Mouse (Mus musculus) cerebellum, adult 2 months (tissue): Measurements from ENCODE around the gene Zfp113.

Source experiments
- CTCF ChIP-seq: fragments of 200-500 bp; IDR thresholded peaks from 2 replicates; pipeline ENCODE4 v1.5.1; 2011; ENCODE audit warnings: low read depth, mild to moderate bottlenecking, control low read depth, low read length, moderate library complexity, borderline replicate concordance; ENCODE audit not compliant: insufficient read depth
- POLR2A ChIP-seq: fragments of 200-500 bp; IDR thresholded peaks from 2 replicates; pipeline ENCODE4 v1.6.1; 2011; ENCODE audit warnings: low read length, control low read depth, borderline replicate concordance; ENCODE audit not compliant: insufficient read depth

DNA sequence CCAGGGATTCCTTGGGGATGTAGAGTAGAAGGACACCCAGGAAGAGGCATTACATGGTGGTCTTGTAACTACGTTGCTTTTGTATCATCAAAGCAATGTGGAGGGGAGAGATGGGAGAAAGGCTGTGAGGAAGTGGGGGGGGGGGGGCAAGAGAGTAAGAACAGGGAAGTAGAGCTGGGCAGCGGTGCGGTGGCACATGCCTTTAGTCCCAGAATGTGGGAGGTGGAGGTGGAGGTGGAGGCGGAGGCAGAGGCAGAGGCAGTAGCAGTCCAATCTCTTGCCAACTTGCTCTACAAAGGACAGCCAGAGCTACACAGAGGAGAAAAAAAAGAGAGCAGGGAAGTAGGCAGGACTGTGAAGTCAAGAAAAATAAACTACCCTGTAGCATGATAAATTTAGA lies 17.0 kb downstream of the Zfp113 start:
- TF ChIP-seq POLR2A (no peak), CTCF (no peak)
